Mouse (Mus musculus) urinary bladder, postnatal 14 days (tissue): ENCODE results near the gene Pomt1.
A peak's percentile ranks its signal among the peaks of the same experiment; 100 is the strongest.

Experiments
- DNase-seq: peaks from one replicate; pipeline ENCODE4 v3.0.0; 2021; ENCODE audit warnings: low spot score

Pomt1 gene

GRCm38 (mm10) chr2:32235886-32236759 is at the start of gene Pomt1:
TSS of gene Pomt1 (plus strand) at chr2:32236590.
- DNase-seq: peak; percentile 90

GRCm38 (mm10) chr2:32187019-32187551 is 49.3 kb upstream of the Pomt1 start:
- DNase-seq: no peak

- no peak for DNase-seq
Measured at GRCm38 (mm10) chr2:32187649-32188048, 48.7 kb upstream of the Pomt1 start.

GRCm38 (mm10) chr2:32189060-32189681 is 47.2 kb upstream of the Pomt1 start:
- no peak for DNase-seq

- no peak for DNase-seq
Measured at GRCm38 (mm10) chr2:32190620-32191019, 45.8 kb upstream of the Pomt1 start.

- DNase-seq: peak; percentile 61
Measured at GRCm38 (mm10) chr2:32191872-32192507, 44.4 kb upstream of the Pomt1 start.

GRCm38 (mm10) chr2:32198977-32199376 is 37.4 kb upstream of the Pomt1 start:
- no peak for DNase-seq

GRCm38 (mm10) chr2:32200033-32200432 is 36.4 kb upstream of the Pomt1 start:
- no peak for DNase-seq

- DNase-seq: no peak
Measured at GRCm38 (mm10) chr2:32200712-32201111, 35.7 kb upstream of the Pomt1 start.

GRCm38 (mm10) chr2:32201527-32201926 is 34.9 kb upstream of the Pomt1 start:
- no peak for DNase-seq

- DNase-seq: no peak
Measured at GRCm38 (mm10) chr2:32203853-32204252, 32.5 kb upstream of the Pomt1 start.

GRCm38 (mm10) chr2:32207682-32208081 is 28.7 kb upstream of the Pomt1 start:
- DNase-seq: no peak

- DNase-seq: no peak
Measured at GRCm38 (mm10) chr2:32211689-32212088, 24.7 kb upstream of the Pomt1 start.

GRCm38 (mm10) chr2:32213000-32213399 is 23.4 kb upstream of the Pomt1 start:
- no peak for DNase-seq

GRCm38 (mm10) chr2:32215576-32215975 is 20.8 kb upstream of the Pomt1 start:
- DNase-seq: no peak

- no peak for DNase-seq
Measured at GRCm38 (mm10) chr2:32216506-32216905, 19.9 kb upstream of the Pomt1 start.

- no peak for DNase-seq
Measured at GRCm38 (mm10) chr2:32217656-32218055, 18.7 kb upstream of the Pomt1 start.

- no peak for DNase-seq
Measured at GRCm38 (mm10) chr2:32218113-32218512, 18.3 kb upstream of the Pomt1 start.

- DNase-seq: no peak
Measured at GRCm38 (mm10) chr2:32218541-32219334, 17.7 kb upstream of the Pomt1 start.

GRCm38 (mm10) chr2:32219501-32219900 is 16.9 kb upstream of the Pomt1 start:
- no peak for DNase-seq

GRCm38 (mm10) chr2:32220021-32220420 is 16.4 kb upstream of the Pomt1 start:
- DNase-seq: no peak

GRCm38 (mm10) chr2:32220969-32221368 is 15.4 kb upstream of the Pomt1 start:
- no peak for DNase-seq
